Mouse (Mus musculus) limb, embryonic 12.5 days (tissue): Measurements from ENCODE around the gene Prss34. TPM values are rescaled to one million over a fixed set of nuclear protein-coding genes. Genes with fewer than 3 reads are reported as not detected.

Experiments used
- ATAC-seq: fragments of 200-750 bp; cut with Nextera tagmentation; 2 replicates; pipeline ENCODE4 v1.8.0; 2017; ENCODE audit warnings: low read depth, moderate TSS enrichment; ENCODE audit not compliant: insufficient number of reproducible peaks, insufficient read depth, low FRiP score, low TSS enrichment
- H3K27ac ChIP-seq: fragments of 300-500 bp; sonication (generic); 2 replicates; pipeline ENCODE4 v1.5.1; 2016; ENCODE audit warnings: mild to moderate bottlenecking, moderate library complexity
- H3K27me3 ChIP-seq: fragments of 300-500 bp; sonication (generic); 2 replicates; pipeline ENCODE4 v1.6.1; 2016; ENCODE audit warnings: mild to moderate bottlenecking, moderate library complexity
- H3K36me3 ChIP-seq: fragments of 300-500 bp; sonication (generic); 2 replicates; pipeline ENCODE4 v1.6.1; 2016; ENCODE audit warnings: mild to moderate bottlenecking, moderate library complexity
- H3K4me1 ChIP-seq: fragments of 300-500 bp; sonication (generic); replicated peaks from 2 replicates; pipeline ENCODE4 v1.6.1; 2016
- H3K4me2 ChIP-seq: fragments of 300-500 bp; sonication (generic); 2 replicates; pipeline ENCODE4 v1.6.1; 2016; ENCODE audit warnings: mild to moderate bottlenecking, moderate library complexity
- H3K4me3 ChIP-seq: fragments of 300-500 bp; sonication (generic); replicated peaks from 2 replicates; pipeline ENCODE4 v1.5.1; 2016; ENCODE audit warnings: mild to moderate bottlenecking
- H3K9ac ChIP-seq: fragments of 300-500 bp; sonication (generic); replicated peaks from 2 replicates; pipeline ENCODE4 v1.6.1; 2016; ENCODE audit warnings: mild to moderate bottlenecking, moderate library complexity
- H3K9me3 ChIP-seq: fragments of 300-500 bp; sonication (generic); 2 replicates; pipeline ENCODE4 v1.6.1; 2016; ENCODE audit warnings: mild to moderate bottlenecking, moderate library complexity
- WGBS: fragments of 180-500 bp; shearing (Covaris S2); methylation state at CpG from one replicate; pipeline ENCODE4 v1.1.7; 2016; 5-methylcytosine and 5-hydroxymethylcytosine counted together
- polyA plus RNA-seq: library from polyadenylated mRNA; unstranded; fragments of >200 nt; fragmentation: Nextera tagmentation; extraction: Ambion mirVana; gene quantifications from 2 replicates; pipeline ENCODE4 v1.2.1, GENCODE M21; 2016

Gene Prss34
- polyA plus RNA-seq, 1 experiment from 2014 or later, result not detected

GRCm38 (mm10) chr17:25272951-25273705 lies 25.1 kb upstream of the Prss34 start:
- peak overlapping the region; percentile 99 for H3K27ac ChIP-seq

GRCm38 (mm10) chr17:25273706-25274501 lies 24.3 kb upstream of the Prss34 start:
- peak overlapping the region; percentile 99 for H3K27ac ChIP-seq
- no peaks in the 10 kb centered on the region for H3K9me3 ChIP-seq
- no peaks in the 10 kb centered on the region for H3K27me3 ChIP-seq
- H3K4me2 ChIP-seq, result peak overlapping the region; percentile 97
- under 1% methylated on average over 45 of the region's 45 CpGs for WGBS
- peaks cover 28% of the 10 kb centered on the region for H3K4me1 ChIP-seq
- H3K4me3 ChIP-seq, result peak overlapping the region; percentile 97
- peak; percentile 84 for ATAC-seq
- H3K36me3 ChIP-seq, result peaks cover 21% of the 10 kb centered on the region
- H3K9ac ChIP-seq, result peak overlapping the region; percentile 98

More at GRCm38 (mm10) chr17:25272951-25273705, 25.1 kb upstream of the Prss34 start:
- H3K9ac ChIP-seq, result peak overlapping the region; percentile 98
- H3K9me3 ChIP-seq, result no peaks in the 10 kb centered on the region
- no peaks in the 10 kb centered on the region for H3K27me3 ChIP-seq
- H3K4me2 ChIP-seq, result peak overlapping the region; percentile 97
- WGBS, result under 1% methylated on average over 91 of the region's 92 CpGs
- H3K4me3 ChIP-seq, result peak overlapping the region; percentile 97
- H3K4me1 ChIP-seq, result peaks cover 28% of the 10 kb centered on the region
- ATAC-seq, result peak; percentile 91
- peaks cover 29% of the 10 kb centered on the region for H3K36me3 ChIP-seq

- no peaks in the 10 kb centered on the region for H3K9me3 ChIP-seq
- H3K27ac ChIP-seq, result peak within 1 kb of the TSS; percentile 99
- H3K36me3 ChIP-seq, result peaks cover 12% of the 10 kb centered on the region
- peaks cover 28% of the 10 kb centered on the region for H3K4me1 ChIP-seq
- no peak for ATAC-seq
- H3K9ac ChIP-seq, result peak within 1 kb of the TSS; percentile 98
- 81% methylated on average over 9 of the region's 9 CpGs for WGBS
- H3K4me2 ChIP-seq, result peak within 1 kb of the TSS; percentile 97
- peak within 1 kb of the TSS; percentile 97 for H3K4me3 ChIP-seq
- H3K27me3 ChIP-seq, result no peaks in the 10 kb centered on the region
These were observed 23.4 kb upstream of the Prss34 start, which contains the start of gene Ube2i for GRCm38 (mm10) chr17:25274571-25275346. Ube2i (minus strand) TSS chr17:25274622.

GRCm38 (mm10) chr17:25275833-25276232 lies 22.4 kb upstream of the Prss34 start:
- Histone ChIP-seq H3K27me3 (no peaks in the 10 kb centered on the region), H3K9me3 (no peaks in the 10 kb centered on the region), H3K4me2 (no peak overlapping the region), H3K36me3 (peaks cover 2% of the 10 kb centered on the region; the same call in 1 of the 2 replicates), H3K4me3 (no peak overlapping the region), H3K4me1 (peaks cover 21% of the 10 kb centered on the region), H3K27ac (no peak overlapping the region), H3K9ac (no peak overlapping the region)
- no peak for ATAC-seq
- WGBS, result 95% methylated on average over 3 of the region's 3 CpGs

- H3K9ac ChIP-seq, result no peak overlapping the region
- no peaks in the 10 kb centered on the region for H3K36me3 ChIP-seq
- H3K4me2 ChIP-seq, result no peak overlapping the region
- no peak for ATAC-seq
- H3K27ac ChIP-seq, result no peak overlapping the region
- no peaks in the 10 kb centered on the region for H3K27me3 ChIP-seq
- 43% methylated on average over 11 of the region's 11 CpGs for WGBS
- H3K9me3 ChIP-seq, result 0 out of 2 replicates have a peak, but pooled peaks cover 4% of the 10 kb centered on the region
- no peaks in the 10 kb centered on the region for H3K4me1 ChIP-seq
- H3K4me3 ChIP-seq, result no peak overlapping the region
These were observed 16.1 kb upstream of the Prss34 start for GRCm38 (mm10) chr17:25282133-25282532.

- H3K4me3 ChIP-seq, result no peak overlapping the region
- H3K27me3 ChIP-seq, result 0 out of 2 replicates have a peak, but pooled peaks cover 3% of the 10 kb centered on the region
- WGBS, result 24% methylated on average over 3 of the region's 3 CpGs
- no peak overlapping the region for H3K4me2 ChIP-seq
- no peak overlapping the region for H3K27ac ChIP-seq
- H3K9ac ChIP-seq, result no peak overlapping the region
- 0 out of 2 replicates have a peak, but pooled peaks cover 4% of the 10 kb centered on the region for H3K9me3 ChIP-seq
- no peaks in the 10 kb centered on the region for H3K4me1 ChIP-seq
- ATAC-seq, result no peak
- no peaks in the 10 kb centered on the region for H3K36me3 ChIP-seq
These were observed 13.2 kb upstream of the Prss34 start for GRCm38 (mm10) chr17:25285033-25285432.

GRCm38 (mm10) chr17:25288842-25289241 lies 9.4 kb upstream of the Prss34 start:
- ATAC-seq, result no peak
- WGBS, result 10% methylated on average over 4 of the region's 4 CpGs

GRCm38 (mm10) chr17:25290411-25290810 lies 7.8 kb upstream of the Prss34 start:
- no peak for ATAC-seq
- 35% methylated on average over 4 of the region's 4 CpGs for WGBS
- Histone ChIP-seq H3K36me3 (no peaks in the 10 kb centered on the region), H3K9me3 (no peaks in the 10 kb centered on the region), H3K4me1 (no peaks in the 10 kb centered on the region), H3K27ac (no peak overlapping the region), H3K9ac (no peak overlapping the region), H3K4me2 (no peak overlapping the region), H3K4me3 (no peak overlapping the region), H3K27me3 (0 out of 2 replicates have a peak, but pooled peaks cover 3% of the 10 kb centered on the region)

More at GRCm38 (mm10) chr17:25288842-25289241, 9.4 kb upstream of the Prss34 start:
- Histone ChIP-seq H3K36me3 (no peaks in the 10 kb centered on the region), H3K9me3 (0 out of 2 replicates have a peak, but pooled peaks cover under 1% of the 10 kb centered on the region), H3K4me2 (no peak overlapping the region), H3K27me3 (0 out of 2 replicates have a peak, but pooled peaks cover 3% of the 10 kb centered on the region), H3K4me1 (no peaks in the 10 kb centered on the region), H3K4me3 (no peak overlapping the region), H3K9ac (no peak overlapping the region), H3K27ac (no peak overlapping the region)

- Histone ChIP-seq H3K4me1 (no peaks in the 10 kb centered on the region), H3K4me3 (no peak overlapping the region), H3K9ac (no peak overlapping the region), H3K9me3 (no peaks in the 10 kb centered on the region), H3K36me3 (no peaks in the 10 kb centered on the region), H3K27me3 (0 out of 2 replicates have a peak, but pooled peaks cover 3% of the 10 kb centered on the region), H3K27ac (no peak overlapping the region), H3K4me2 (no peak overlapping the region)
- WGBS, result 82% methylated on average over 5 of the region's 5 CpGs
- ATAC-seq, result no peak
These were observed 4.7 kb upstream of the Prss34 start for GRCm38 (mm10) chr17:25293495-25293894.

- Histone ChIP-seq H3K9ac (no peak overlapping the region), H3K36me3 (no peaks in the 10 kb centered on the region), H3K27ac (no peak overlapping the region), H3K4me1 (no peaks in the 10 kb centered on the region), H3K4me2 (no peak overlapping the region), H3K27me3 (0 out of 2 replicates have a peak, but pooled peaks cover 3% of the 10 kb centered on the region), H3K4me3 (no peak overlapping the region), H3K9me3 (no peaks in the 10 kb centered on the region)
- ATAC-seq, result no peak; the same call in 1 of the 2 replicates
- 52% methylated on average over 1 of the region's 1 CpGs for WGBS
These were observed 4.1 kb upstream of the Prss34 start for GRCm38 (mm10) chr17:25294111-25294510.
